Mouse (Mus musculus) retina, postnatal 1 day (tissue): ENCODE results near the gene Slc1a5.

Source experiments
- DNase-seq: peaks from one replicate; pipeline ENCODE4 v3.0.0-alpha.2; 2012

Slc1a5 gene

DNA sequence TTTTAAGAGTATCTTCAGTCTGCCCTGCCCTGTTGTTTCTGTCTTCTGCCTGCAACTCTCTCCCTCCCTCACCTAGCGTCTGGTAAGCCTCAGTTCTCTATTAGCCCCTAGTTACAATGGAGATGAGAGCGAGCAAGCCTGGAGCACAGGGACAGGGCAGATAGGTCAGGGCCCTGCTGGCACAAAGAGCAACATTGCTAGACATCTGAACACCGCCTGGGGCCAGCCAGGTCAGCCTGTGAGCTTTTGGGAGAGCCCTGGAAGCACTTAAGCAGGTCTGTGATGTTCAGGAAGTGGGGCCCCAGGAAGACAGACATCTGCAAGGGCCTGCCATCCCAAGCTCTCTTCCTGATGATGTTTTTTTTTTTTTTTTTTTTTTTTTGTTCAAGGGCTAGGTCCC is 40.0 kb downstream of the Slc1a5 start:
- no peak for DNase-seq

DNA sequence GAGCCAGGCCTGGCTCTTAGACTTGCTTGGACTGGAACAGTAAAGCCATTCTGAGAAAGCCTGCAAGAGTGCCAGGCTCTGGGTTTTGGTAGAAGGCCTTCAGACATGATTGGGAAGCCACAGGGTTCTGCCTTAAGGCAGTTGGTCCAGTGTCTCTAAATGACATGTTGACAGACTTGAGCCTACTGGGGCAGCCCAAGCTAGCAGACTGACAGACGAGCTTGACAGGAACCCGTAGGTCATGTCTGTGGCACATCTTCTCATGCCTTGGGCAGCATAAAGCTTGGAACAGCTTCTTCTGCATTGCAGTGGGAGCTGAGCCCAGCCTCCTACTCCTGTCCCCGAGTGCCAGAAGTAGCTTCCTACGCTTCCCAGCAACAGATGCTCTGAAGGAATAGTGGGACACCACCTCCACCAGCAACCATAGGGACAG is 40.5 kb downstream of the Slc1a5 start:
- DNase-seq, result no peak

DNA sequence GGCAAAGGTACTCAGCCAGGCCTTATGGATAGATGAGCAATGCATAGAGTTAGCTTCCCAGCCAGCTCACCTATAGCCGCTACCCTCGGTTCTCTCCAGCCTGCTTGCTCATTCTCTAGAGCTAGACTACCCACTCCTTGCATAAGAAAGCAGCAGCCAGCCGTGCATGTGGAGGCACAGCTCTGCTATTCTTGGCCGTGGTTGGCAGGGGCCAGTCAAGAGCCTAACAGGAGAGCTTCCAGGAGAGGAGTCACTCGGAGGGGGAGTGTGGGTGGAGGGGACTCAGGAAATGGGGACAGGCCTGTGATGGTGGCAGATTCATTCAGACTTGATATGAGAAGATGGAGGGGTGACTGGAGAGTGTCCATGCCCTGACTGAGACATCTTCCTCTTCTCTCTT is 42.6 kb downstream of the Slc1a5 start:
- DNase-seq, result no peak

DNA sequence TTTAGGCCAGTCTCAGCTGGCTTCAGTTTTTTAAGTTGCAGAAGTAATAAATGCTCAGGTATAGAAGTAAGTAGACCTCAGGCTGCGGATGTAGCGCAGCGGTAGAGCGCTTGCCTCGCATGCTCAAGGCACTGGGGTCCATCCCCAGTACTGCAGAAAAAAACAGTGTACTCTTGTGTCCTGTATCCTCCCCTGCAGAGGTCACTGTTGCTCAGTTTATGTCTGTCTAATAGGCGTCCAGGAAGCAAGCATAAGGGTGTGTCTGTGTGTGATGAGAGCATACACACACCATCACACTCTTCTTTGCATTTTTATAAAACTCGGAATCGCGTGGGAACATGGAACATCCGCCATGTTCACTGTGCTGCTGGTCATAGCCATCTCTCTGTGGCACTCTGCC is 44.6 kb downstream of the Slc1a5 start:
- DNase-seq, result no peak

DNA sequence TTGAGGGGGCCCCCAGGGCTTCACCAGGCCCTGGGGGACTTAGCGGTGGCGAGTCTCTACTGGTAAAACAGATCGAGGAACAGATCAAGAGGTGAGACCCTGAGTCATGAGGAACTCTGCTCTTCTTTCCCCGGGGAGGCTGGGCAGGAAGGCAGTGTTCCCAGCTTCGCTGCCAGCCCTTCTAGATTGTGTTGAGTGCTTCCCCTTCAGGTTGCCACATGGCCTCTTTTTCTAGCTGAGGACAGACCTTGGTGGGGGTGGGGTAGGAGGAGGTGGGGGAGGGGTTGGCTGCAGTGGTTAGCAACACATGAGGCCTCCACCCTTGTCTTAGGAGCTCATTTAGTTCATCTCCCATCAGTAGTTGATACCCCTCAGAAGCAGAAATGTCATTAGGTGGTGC is 45.4 kb downstream of the Slc1a5 start:
- no peak for DNase-seq

DNA sequence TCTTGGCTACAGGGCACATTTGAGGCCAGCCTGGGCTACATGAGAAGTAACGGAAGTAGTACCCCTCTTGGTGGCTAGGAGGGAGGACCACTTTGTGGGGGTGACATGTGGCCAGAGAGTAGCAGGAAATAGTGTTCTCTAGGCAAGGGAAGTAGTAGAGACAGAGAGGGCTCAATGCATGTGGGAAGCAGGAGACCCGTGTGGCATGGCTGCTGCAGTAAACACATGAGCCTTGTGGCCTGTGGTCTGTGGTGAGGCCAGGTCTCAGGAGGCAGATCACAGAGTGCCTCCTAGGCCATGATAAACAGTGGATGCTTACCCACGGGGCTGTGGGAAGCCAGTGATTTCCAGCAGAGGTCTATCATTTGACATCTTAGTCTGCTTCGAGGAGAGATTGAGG is 46.1 kb downstream of the Slc1a5 start:
- no peak for DNase-seq

DNA sequence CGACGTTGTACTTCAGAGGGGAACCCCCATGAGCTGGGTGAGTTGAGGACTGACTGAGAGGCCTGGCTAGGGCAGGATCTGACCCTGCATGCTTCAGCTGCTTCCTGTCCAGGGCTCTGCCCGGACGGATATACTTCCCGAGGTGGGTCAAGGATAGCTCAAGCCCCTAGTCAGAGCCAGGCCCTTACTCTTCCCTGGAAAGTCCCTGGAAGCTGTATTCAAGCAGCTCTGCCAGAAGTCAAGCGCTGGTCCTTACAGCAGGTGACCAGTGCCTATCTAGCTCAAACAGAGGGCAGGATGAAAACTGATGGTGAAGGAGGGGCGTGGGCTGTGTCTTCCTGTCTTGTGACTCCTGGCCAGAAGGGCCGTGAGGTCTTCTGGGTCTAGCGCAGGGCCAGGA is 49.3 kb downstream of the Slc1a5 start:
- DNase-seq, result no peak

DNA sequence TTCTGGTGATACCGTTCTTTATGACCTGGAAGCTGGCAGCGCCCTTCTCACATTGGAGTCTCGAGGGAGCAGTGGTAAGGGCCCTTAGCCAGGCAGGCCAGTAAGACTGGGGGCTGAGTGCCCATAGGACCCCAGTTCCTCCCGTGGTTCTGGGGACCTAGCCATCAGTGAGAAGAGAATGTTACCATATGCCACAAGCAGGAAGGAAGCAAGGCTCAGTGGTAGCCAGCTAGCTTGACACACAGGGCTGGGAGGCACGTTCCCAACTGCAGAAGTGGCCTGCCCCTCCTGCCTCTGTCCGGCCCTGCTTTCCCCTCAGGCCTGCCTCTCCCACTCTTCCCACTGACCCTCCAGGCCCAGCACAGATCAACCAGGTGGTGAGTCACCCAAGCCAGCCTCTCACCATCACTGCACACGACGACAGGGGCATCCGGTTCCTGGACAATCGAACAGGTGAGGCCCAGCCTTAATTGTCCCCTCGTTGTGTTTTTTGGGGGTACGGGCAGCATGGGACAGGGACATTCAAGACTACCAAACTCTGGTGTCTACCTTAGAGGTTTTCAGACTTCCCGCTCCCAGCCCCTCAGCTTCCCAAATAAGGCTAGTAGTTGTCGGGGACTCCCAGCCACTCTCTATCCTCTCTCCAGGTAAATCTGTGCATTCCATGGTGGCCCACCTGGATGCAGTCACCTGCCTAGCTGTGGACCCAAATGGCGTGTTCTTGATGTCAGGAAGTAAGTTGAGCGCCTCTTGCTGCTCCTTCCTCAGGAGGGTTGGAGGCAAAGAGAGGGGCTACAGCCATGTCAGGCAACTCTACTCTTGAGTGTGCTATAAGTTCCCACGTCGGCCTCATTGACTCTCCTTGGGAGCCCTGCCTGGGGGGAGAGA is 57.0 kb downstream of the Slc1a5 start:
- DNase-seq, result no peak

DNA sequence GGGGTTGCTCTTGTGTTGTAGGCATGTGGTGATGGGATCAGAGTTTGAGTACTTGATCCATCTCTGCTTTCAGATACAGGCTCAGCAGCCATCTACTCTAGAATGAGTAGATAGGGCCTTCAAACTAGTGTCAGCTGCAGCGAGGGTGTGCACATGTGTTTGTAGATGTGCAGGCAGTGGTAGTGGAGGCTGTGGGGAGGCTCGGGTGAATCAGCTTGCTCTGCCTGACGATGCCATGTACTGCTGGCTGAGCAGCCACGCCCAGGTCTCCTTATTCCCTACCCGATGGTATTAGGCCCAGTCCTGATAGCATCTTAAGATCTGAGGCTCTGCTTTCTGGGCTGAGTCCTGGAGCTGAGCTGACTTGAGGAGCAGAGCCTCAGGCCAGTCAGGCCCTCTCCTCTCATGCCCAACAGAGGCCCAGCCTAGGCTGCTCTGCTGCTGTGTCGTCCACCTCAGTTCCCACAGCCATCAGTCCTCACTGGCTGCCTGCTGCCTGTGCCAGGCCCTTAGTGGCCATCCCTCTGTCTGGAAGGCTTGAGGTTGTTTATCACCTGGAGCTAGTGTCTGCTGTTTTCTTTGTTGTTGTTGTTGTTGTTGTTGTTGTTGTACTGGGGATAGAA is 57.8 kb downstream of the Slc1a5 start:
- no peak for DNase-seq

DNA sequence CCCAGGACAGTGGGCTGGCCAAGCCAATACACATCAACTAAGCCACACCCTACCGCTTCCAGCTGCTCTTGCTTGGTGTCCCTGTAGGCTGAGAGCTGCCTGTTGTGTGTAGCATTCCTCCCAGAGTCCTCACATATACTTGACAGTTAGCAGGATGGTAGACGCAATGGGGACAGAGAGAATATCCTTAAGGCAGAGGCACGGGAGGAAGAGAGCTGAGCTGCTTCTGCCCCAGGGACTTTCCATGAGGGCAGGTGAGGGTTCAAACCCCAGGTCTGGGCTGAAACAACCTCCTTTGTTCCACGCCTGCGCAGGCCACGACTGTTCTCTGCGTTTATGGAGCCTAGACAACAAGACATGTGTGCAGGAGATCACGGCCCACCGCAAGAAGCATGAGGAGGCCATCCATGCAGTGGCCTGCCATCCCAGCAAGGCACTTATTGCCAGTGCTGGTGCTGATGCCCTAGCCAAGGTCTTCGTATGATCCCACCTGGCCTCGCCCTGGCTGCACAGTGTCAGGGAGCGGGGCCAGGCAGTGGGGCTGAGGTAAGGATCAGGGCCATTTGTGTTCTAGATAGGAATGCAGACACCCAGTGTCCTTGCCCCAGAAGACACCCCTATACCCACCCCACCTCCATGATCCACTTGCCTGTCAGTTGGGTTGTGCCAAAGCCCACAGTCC is 58.4 kb downstream of the Slc1a5 start:
- DNase-seq, result no peak

DNA sequence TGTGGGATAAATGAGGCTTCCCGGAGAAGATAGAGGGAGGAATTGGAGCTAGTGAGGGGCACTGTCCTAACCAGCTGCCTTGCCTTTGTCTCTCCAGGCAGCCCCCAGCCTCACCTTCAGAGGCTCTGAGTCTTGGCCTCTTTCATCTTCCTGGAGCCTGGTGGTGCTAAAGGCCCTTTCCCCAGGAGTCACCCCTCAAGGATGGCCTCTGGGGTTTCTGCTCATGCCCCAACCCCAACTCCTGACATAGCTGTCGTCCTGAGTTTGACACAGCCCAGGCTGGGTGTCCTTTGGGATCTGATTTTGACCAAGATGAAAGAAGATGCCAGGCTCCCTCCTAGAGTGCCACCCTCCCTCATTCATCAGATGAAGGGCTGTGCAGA is 59.0 kb downstream of the Slc1a5 start:
- no peak for DNase-seq

DNA sequence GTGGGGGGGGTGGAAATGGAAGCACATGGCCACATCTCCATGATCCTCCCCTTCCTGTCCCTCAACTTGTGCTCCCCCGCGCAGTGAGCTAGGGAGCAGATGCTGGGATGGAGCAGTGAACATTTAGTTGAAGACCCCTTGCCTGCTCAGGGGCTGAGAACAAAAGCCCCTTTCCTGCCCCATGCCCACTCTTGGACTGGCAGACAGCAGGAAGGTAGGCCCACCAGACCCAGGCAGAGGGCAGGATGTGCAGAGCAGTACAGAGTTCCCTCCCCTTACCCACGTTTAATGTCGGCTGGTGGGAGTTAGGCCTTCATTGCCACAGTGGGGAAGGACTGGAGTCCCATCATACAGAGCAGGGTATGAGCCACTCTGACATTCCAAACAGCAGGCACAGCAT is 59.9 kb downstream of the Slc1a5 start:
- no peak for DNase-seq

DNA sequence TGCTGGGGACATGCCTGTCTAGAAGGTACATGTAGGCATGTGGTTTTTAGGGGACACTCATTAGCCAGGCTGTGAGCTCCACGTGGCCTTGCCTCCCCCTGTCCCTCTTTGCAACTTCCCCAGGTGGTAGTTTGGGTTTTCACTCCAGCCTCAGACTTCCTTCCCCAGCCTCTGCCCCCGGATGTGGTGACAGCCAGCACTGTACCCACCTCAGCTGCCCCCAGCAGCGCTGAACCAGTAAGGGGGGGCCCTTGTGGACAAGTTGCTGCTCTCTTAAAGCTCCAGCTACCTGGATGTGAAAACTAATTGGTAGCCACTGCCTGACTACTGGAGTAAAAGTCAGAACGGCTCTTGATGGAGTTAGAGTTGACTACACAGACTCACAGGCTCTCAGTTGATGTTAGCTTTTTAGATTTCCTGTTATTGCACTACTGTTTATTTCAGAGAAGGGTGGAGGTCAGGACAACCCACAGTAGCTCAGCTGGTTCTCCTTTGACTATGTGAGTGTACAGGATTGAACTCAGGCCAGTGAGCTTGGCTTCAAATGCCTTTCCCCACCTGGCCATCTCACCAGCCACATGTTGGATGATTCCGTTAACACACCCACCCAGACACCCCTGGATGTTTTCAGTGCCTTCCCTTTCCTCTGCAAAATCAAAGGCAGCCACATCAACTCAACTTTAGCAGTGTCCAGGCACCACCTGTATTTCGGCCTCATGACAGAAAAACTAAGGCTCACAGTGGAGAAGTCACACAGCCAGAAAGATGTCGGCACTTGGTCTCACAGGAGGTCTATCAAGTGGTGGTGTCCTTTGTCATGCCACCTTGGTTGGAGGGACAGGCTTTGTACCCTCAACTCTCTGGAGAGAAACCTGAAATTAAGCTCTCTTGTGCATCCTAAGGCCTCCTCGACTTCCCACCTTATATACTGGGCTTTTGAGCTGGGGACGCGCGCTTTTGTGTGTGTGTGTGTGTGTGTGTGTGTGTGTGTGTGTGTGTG is 60.7 kb downstream of the Slc1a5 start:
- DNase-seq, result peak; percentile 17

DNA sequence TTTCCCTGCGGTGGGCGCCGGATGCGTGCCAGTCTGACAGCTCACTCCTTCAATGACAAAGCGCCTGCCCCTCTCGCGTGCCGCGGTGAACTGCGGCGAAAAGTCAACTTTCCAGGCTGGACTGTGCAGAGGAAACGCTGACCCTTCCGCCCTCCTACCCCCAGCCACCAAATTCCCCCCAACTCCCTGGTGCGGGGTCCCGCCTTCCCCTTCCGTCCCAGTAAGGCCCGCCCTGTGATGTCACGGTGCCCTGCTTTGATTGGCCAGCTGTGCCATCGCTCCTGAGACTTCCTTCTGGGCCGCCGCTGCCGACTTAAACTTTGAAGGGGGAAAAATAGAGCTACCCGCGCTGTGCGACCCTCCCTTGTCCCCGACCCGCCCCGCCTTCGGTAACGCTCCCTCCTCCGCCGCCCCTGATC is 61.5 kb downstream of the Slc1a5 start, which contains the start of gene Prkd2:
Gene Prkd2, plus strand, starts transcription at position 258 of the 419 bp plus-strand sequence.
- peak; percentile 92 for DNase-seq

DNA sequence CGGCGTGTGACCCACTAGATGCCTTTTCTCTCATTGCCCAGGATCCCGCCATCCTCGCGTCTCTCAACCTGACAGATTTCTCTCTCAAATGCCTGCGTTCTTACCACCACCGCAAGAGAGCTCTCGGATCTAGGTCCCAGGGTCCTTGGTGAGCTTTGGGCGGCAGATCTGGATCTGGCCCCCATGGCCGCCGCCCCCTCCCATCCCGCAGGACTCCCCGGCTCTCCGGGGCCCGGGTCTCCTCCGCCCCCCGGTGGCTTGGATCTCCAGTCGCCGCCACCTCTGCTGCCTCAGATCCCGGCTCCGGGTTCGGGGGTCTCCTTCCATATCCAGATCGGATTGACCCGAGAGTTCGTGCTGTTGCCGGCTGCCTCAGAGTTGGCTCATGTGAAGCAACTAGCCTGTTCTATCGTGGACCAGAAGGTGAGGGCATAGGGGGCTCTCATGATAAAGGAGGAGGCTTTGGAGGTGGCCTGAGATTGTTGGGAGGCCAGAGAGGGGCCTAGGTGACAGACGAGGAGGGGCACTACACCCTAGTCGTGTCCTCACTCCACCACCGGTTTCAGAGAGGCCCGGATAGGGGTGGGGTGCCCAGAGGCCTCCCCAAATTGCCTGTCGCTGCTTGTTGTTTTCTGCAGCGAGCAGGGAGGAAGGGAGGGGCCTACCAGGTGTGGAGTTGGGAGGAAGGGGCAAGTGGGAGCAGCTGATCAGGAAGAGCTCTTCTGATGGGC is 62.5 kb downstream of the Slc1a5 start:
- DNase-seq, result peak; percentile 46

DNA sequence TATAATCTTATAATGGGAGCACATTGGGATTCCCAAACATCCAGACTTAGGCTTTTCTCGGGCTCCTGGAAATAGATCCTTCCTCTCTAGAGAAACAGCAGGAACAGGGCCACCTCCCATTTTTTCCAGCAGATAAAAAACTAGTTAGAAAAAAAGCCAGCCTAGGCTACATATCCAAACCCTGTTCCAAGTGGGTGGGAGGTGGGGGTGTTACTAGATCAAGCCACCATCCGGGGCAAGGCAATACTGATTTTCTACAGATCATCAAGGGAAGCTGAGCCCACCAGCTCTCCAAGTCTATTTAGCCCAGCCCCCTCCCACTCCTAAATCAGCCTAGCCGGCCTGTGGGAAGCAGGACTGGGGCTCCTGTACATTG is 63.5 kb downstream of the Slc1a5 start:
- no peak for DNase-seq

DNA sequence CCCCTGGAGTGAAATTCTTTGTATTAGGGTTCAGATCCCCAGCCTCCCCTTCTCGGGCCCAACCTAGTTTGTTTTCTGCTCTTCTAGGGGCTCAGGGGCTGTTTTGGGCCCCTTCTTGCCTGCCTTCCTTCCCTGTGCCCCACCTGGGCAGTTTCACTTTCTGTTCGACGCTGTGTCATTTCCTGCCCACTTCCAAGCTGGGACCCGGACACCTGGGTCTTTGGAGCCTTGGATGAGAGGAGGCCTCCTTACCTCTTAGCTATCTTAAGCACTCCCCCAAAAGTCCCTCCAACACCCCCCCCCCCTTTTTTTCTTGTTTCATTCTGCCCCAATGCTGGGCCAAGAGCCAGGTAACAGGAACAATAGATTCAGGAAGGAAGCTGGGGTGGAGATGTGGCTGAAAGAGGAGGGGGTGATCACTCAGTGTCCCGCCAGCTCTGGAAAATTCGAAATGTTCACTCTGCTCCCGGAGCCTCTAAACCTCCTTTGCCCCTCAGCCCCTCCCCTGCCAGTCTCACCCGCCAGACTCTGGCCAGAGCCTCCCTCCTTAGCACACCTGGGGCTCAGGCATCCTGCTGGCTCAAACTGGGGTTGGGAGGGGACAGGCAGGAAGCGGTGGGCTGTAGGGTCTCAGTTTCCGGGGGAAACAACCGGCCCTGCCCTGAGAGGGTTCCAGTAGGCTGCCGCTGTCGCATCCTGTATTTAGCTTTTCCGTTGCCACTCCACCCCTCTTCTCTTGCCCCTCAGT is 64.1 kb downstream of the Slc1a5 start:
- no peak for DNase-seq

DNA sequence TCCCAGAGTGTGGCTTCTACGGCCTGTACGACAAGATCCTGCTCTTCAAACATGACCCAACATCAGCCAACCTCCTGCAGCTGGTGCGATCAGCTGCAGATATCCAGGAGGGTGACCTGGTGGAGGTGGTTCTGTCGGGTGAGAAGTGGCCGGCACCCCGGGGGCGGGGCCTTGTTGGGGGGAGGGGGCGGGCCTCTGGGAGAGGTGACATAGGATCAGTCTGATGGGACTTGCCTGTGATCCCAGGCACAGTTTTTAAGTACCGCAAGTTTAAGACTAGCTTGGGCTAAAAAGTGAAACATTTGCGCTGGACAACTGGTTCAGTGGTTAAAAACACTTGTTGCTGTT is 64.7 kb downstream of the Slc1a5 start:
- no peak for DNase-seq

DNA sequence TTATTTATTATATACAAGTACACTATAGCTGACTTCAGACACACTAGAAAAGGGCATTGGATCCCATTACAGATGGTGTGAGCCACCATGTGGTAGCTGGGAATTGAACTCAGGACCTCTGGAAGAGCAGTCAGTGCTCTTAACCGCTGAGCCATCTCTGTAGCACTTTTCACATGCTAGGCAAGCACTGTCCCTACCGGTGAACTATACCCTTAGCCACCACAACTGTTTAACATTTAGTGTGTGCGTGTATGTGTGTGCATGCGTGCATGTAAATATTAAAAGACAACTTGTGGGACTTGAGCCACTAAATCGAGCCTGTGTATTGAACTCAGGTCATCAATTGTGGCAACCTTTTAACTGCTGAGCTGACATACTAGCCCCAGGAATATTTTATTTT is 65.6 kb downstream of the Slc1a5 start:
- DNase-seq, result no peak

DNA sequence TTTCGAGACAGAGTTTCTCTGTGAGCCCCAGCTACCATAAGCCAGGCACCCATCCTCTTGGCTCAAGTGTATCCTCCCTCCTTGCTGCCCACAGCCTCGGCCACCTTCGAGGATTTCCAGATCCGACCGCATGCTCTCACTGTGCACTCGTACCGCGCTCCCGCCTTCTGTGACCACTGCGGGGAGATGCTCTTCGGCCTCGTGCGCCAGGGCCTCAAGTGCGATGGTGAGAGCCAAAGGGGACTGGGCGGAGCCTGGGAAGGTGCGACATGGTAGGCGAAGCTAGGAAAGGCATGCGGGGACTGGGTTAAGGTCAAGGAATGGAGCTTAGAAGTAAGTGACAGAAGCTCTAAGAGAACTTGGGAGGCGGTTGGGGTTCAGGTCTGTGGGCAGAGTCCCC is 66.4 kb downstream of the Slc1a5 start:
- no peak for DNase-seq
